Mouse (Mus musculus) intestine, embryonic 14.5 days (tissue): Measurements from ENCODE around the gene Vps9d1. TPM values are rescaled to one million over a fixed set of nuclear protein-coding genes. Genes with fewer than 3 reads are reported as not detected.

Experiments
- polyA plus RNA-seq: library from polyadenylated mRNA; unstranded; fragments of >200 nt; fragmentation: Nextera tagmentation; extraction: Ambion mirVana; gene quantifications from 2 replicates; pipeline ENCODE4 v1.2.1, GENCODE M21; 2014

The Vps9d1 gene
- polyA plus RNA-seq, 1 experiment from 2014 or later: 23.2 TPM

Other genes with a start within 250 kb of the Vps9d1 start
- 45.9 and 47.4 TPM in 2 replicates for gene Ankrd11, start 212.1 kb downstream of the Vps9d1 start, polyA plus RNA-seq
- 46.0 and 47.2 TPM in 2 replicates for gene Spg7, start 191.4 kb downstream of the Vps9d1 start, polyA plus RNA-seq
- 1,906 and 1,976 TPM in 2 replicates for gene Rpl13, start 152.0 kb downstream of the Vps9d1 start, polyA plus RNA-seq
- 0.70 and 0.85 TPM in 2 replicates for gene Cpne7, start 137.0 kb downstream of the Vps9d1 start, polyA plus RNA-seq
- gene Sult5a1, start 96.0 kb downstream of the Vps9d1 start, polyA plus RNA-seq: 17.5 and 18.7 TPM in 2 replicates
- gene Dpep1, start 68.1 kb downstream of the Vps9d1 start, polyA plus RNA-seq: 0.28 and 1.3 TPM in 2 replicates
- 107 and 110 TPM in 2 replicates for gene Chmp1a, start 41.6 kb downstream of the Vps9d1 start, polyA plus RNA-seq
- gene Spata33, start 41.5 kb downstream of the Vps9d1 start, polyA plus RNA-seq: 3.1 and 3.3 TPM in 2 replicates
- 31.1 and 32.6 TPM in 2 replicates for gene Cdk10, start 29.5 kb downstream of the Vps9d1 start, polyA plus RNA-seq
- gene Spata2l, start 18.1 kb downstream of the Vps9d1 start, polyA plus RNA-seq: 3.7 and 4.6 TPM in 2 replicates
- 20.5 and 25.5 TPM in 2 replicates for gene Zfp276, start 153 bp downstream of the Vps9d1 start, polyA plus RNA-seq
- 29.8 and 32.0 TPM in 2 replicates for gene Fanca, start 64.2 kb upstream of the Vps9d1 start, polyA plus RNA-seq
- gene Spire2, start 78.4 kb upstream of the Vps9d1 start, polyA plus RNA-seq: 1.8 and 2.9 TPM in 2 replicates
- 164 and 170 TPM in 2 replicates for gene Tcf25, start 119.4 kb upstream of the Vps9d1 start, polyA plus RNA-seq
- not detected in 2 replicates for gene Mc1r, start 152.8 kb upstream of the Vps9d1 start, polyA plus RNA-seq
- gene Tubb3, start 157.1 kb upstream of the Vps9d1 start, polyA plus RNA-seq: 98.5 and 103 TPM in 2 replicates
- 32.6 and 36.6 TPM in 2 replicates for gene Def8, start 169.2 kb upstream of the Vps9d1 start, polyA plus RNA-seq
- 36.8 and 40.8 TPM in 2 replicates for gene Afg3l1, start 223.6 kb upstream of the Vps9d1 start, polyA plus RNA-seq